Mouse (Mus musculus) heart, embryonic 16.5 days (tissue): ENCODE data around the gene Usp12. TPM values are rescaled to one million over a fixed set of nuclear protein-coding genes. Genes with fewer than 3 reads are reported as not detected.
A peak's percentile ranks its signal among the peaks of the same experiment; 100 is the strongest.

Source experiments
- ATAC-seq: fragments of 200-750 bp; cut with Nextera tagmentation; replicated peaks from 2 replicates; pipeline ENCODE4 v1.8.0; 2017; ENCODE audit warnings: moderate number of reproducible peaks; ENCODE audit not compliant: insufficient read depth, low FRiP score; ENCODE audit errors: extremely low read depth
- H3K27ac ChIP-seq: fragments of 300-500 bp; sonication (generic); 2 replicates; pipeline ENCODE4 v1.5.1; 2014; ENCODE audit warnings: mild to moderate bottlenecking, low read length, control low read depth, moderate library complexity
- H3K27me3 ChIP-seq: fragments of 300-500 bp; sonication (generic); 2 replicates; pipeline ENCODE4 v1.6.1; 2014; ENCODE audit warnings: low read length, mixed read lengths; ENCODE audit not compliant: control insufficient read depth, insufficient read depth
- H3K36me3 ChIP-seq: fragments of 300-500 bp; sonication (generic); 2 replicates; pipeline ENCODE4 v1.6.1; 2014; ENCODE audit not compliant: control insufficient read depth, insufficient read depth
- H3K4me1 ChIP-seq: fragments of 300-500 bp; sonication (generic); 2 replicates; pipeline ENCODE4 v1.6.1; 2014; ENCODE audit warnings: low read length, mixed read lengths; ENCODE audit not compliant: control insufficient read depth, insufficient read depth
- H3K4me2 ChIP-seq: fragments of 300-500 bp; sonication (generic); 2 replicates; pipeline ENCODE4 v1.6.1; 2014; ENCODE audit warnings: low read depth, mild to moderate bottlenecking, control low read depth, low read length
- H3K4me3 ChIP-seq: fragments of 300-500 bp; sonication (generic); 2 replicates; pipeline ENCODE4 v1.5.1; 2014; ENCODE audit warnings: mild to moderate bottlenecking, control low read depth, low read length
- H3K9ac ChIP-seq: fragments of 300-500 bp; sonication (generic); 2 replicates; pipeline ENCODE4 v1.6.1; 2014; ENCODE audit warnings: low read length, control low read depth
- H3K9me3 ChIP-seq: fragments of 300-500 bp; sonication (generic); replicated peaks from 2 replicates; pipeline ENCODE4 v1.6.1; 2016; ENCODE audit warnings: low read length; ENCODE audit not compliant: control insufficient read depth
- WGBS: fragments of 180-500 bp; shearing (Covaris S2); extraction: QIAGEN DNeasy Blood & Tissue Kit; methylation state at CpG from one replicate; pipeline ENCODE4 v1.1.7; 2014; 5-methylcytosine and 5-hydroxymethylcytosine counted together
- polyA plus RNA-seq: library from polyadenylated mRNA; unstranded; fragments of >200 nt; fragmentation: Nextera tagmentation; extraction: Ambion mirVana; gene quantifications from 2 replicates; pipeline ENCODE4 v1.2.1, GENCODE M21; 2015

The Usp12 gene
- polyA plus RNA-seq, 1 experiment from 2014 or later: 10.1 TPM

GRCm38 (mm10) chr5:146700099-146700498 lies 94.7 kb downstream of the Usp12 start:
- ATAC-seq: no peak
- H3K4me2 ChIP-seq: no peak overlapping the region
- 77% methylated on average over 10 of the region's 10 CpGs for WGBS
- no peak overlapping the region for H3K4me3 ChIP-seq
- H3K9me3 ChIP-seq: peaks cover 4% of the 10 kb centered on the region; the same call in 1 of the 2 replicates
- no peaks in the 10 kb centered on the region for H3K4me1 ChIP-seq
- H3K36me3 ChIP-seq: no peaks in the 10 kb centered on the region
- 0 out of 2 replicates have a peak, but pooled peaks cover 2% of the 10 kb centered on the region for H3K27me3 ChIP-seq
- no peak overlapping the region for H3K9ac ChIP-seq
- no peak overlapping the region for H3K27ac ChIP-seq

- 54% methylated on average over 4 of the region's 4 CpGs for WGBS
- Histone ChIP-seq H3K4me2 (no peak overlapping the region), H3K27me3 (0 out of 2 replicates have a peak, but pooled peaks cover 2% of the 10 kb centered on the region)
Measured at GRCm38 (mm10) chr5:146699433-146700019, 95.3 kb downstream of the Usp12 start.

GRCm38 (mm10) chr5:146695543-146695942 lies 99.3 kb downstream of the Usp12 start:
- no peaks in the 10 kb centered on the region for H3K36me3 ChIP-seq
- WGBS: 64% methylated on average over 5 of the region's 5 CpGs
- H3K9ac ChIP-seq: no peak overlapping the region
- no peaks in the 10 kb centered on the region for H3K9me3 ChIP-seq
- no peak overlapping the region for H3K4me3 ChIP-seq
- no peak for ATAC-seq
- peaks cover 7% of the 10 kb centered on the region for H3K4me1 ChIP-seq
- 0 out of 2 replicates have a peak, but pooled peaks cover 2% of the 10 kb centered on the region for H3K27me3 ChIP-seq
- H3K27ac ChIP-seq: no peak overlapping the region
- no peak overlapping the region for H3K4me2 ChIP-seq

More at GRCm38 (mm10) chr5:146699433-146700019, 95.3 kb downstream of the Usp12 start:
- no peak for ATAC-seq
- no peaks in the 10 kb centered on the region for H3K36me3 ChIP-seq
- no peak overlapping the region for H3K9ac ChIP-seq
- peaks cover 3% of the 10 kb centered on the region; the same call in 1 of the 2 replicates for H3K9me3 ChIP-seq
- no peaks in the 10 kb centered on the region for H3K4me1 ChIP-seq
- no peak overlapping the region for H3K4me3 ChIP-seq
- no peak overlapping the region for H3K27ac ChIP-seq

- Histone ChIP-seq H3K4me2 (no peak overlapping the region), H3K9me3 (no peaks in the 10 kb centered on the region), H3K9ac (no peak overlapping the region), H3K36me3 (no peaks in the 10 kb centered on the region), H3K27me3 (no peaks in the 10 kb centered on the region), H3K27ac (0 out of 2 replicates have a peak overlapping the region, but pooled peaks have one; percentile 4), H3K4me1 (peaks cover 7% of the 10 kb centered on the region), H3K4me3 (no peak overlapping the region)
- WGBS: 49% methylated on average over 5 of the region's 5 CpGs
- no peak for ATAC-seq
Measured at GRCm38 (mm10) chr5:146692976-146693361, 101.8 kb downstream of the Usp12 start.

GRCm38 (mm10) chr5:146692361-146692975 lies 102.3 kb downstream of the Usp12 start:
- H3K4me2 ChIP-seq: no peak overlapping the region
- H3K27me3 ChIP-seq: no peaks in the 10 kb centered on the region
- no peaks in the 10 kb centered on the region for H3K36me3 ChIP-seq
- WGBS: 17% methylated on average over 7 of the region's 7 CpGs
- H3K27ac ChIP-seq: no peak overlapping the region
- peak; percentile 29 for ATAC-seq
- H3K9me3 ChIP-seq: no peaks in the 10 kb centered on the region
- peaks cover 7% of the 10 kb centered on the region for H3K4me1 ChIP-seq
- H3K9ac ChIP-seq: no peak overlapping the region
- H3K4me3 ChIP-seq: no peak overlapping the region

GRCm38 (mm10) chr5:146691745-146692144 lies 103.1 kb downstream of the Usp12 start:
- WGBS: 59% methylated on average over 8 of the region's 8 CpGs
- no peak overlapping the region for H3K9ac ChIP-seq
- H3K27ac ChIP-seq: no peak overlapping the region

GRCm38 (mm10) chr5:146687541-146688313 lies 107.1 kb downstream of the Usp12 start:
- no peak overlapping the region for H3K4me2 ChIP-seq

More at GRCm38 (mm10) chr5:146691745-146692144, 103.1 kb downstream of the Usp12 start:
- H3K9me3 ChIP-seq: no peaks in the 10 kb centered on the region
- peaks cover 7% of the 10 kb centered on the region for H3K4me1 ChIP-seq
- H3K27me3 ChIP-seq: no peaks in the 10 kb centered on the region
- H3K4me2 ChIP-seq: no peak overlapping the region
- no peak overlapping the region for H3K4me3 ChIP-seq
- H3K36me3 ChIP-seq: no peaks in the 10 kb centered on the region
- peak; percentile 59; the same call in 1 of the 2 replicates for ATAC-seq

GRCm38 (mm10) chr5:146686954-146687353 lies 107.9 kb downstream of the Usp12 start:
- no peak for ATAC-seq
- 74% methylated on average over 12 of the region's 12 CpGs for WGBS

More at GRCm38 (mm10) chr5:146687541-146688313, 107.1 kb downstream of the Usp12 start:
- H3K36me3 ChIP-seq: no peaks in the 10 kb centered on the region
- ATAC-seq: no peak
- H3K4me3 ChIP-seq: no peak overlapping the region
- H3K27ac ChIP-seq: no peak overlapping the region
- H3K9me3 ChIP-seq: no peaks in the 10 kb centered on the region
- 51% methylated on average over 17 of the region's 17 CpGs for WGBS
- no peak overlapping the region for H3K9ac ChIP-seq
- H3K4me1 ChIP-seq: peaks cover 4% of the 10 kb centered on the region
- no peaks in the 10 kb centered on the region for H3K27me3 ChIP-seq

More at GRCm38 (mm10) chr5:146686954-146687353, 107.9 kb downstream of the Usp12 start:
- no peaks in the 10 kb centered on the region for H3K36me3 ChIP-seq
- no peak overlapping the region for H3K27ac ChIP-seq
- H3K4me3 ChIP-seq: no peak overlapping the region
- no peaks in the 10 kb centered on the region for H3K9me3 ChIP-seq
- H3K4me1 ChIP-seq: no peaks in the 10 kb centered on the region
- no peak overlapping the region for H3K4me2 ChIP-seq
- H3K27me3 ChIP-seq: no peaks in the 10 kb centered on the region
- H3K9ac ChIP-seq: no peak overlapping the region
